Mouse (Mus musculus) bone marrow, adult 2 months (tissue): ENCODE measurements around the gene Morn3.
A peak's percentile ranks its signal among the peaks of the same experiment; 100 is the strongest.

Experiments
- CTCF ChIP-seq: fragments of 200-500 bp; IDR thresholded peaks from 2 replicates; pipeline ENCODE4 v1.5.1; 2011; ENCODE audit warnings: low read length, control low read depth; ENCODE audit not compliant: control insufficient read depth, insufficient read depth
- POLR2A ChIP-seq: fragments of 200-500 bp; IDR thresholded peaks from 2 replicates; pipeline ENCODE4 v1.6.1; 2011; ENCODE audit warnings: low read depth, mild to moderate bottlenecking, control low read depth, low read length, borderline replicate concordance; ENCODE audit not compliant: control insufficient read depth

DNA sequence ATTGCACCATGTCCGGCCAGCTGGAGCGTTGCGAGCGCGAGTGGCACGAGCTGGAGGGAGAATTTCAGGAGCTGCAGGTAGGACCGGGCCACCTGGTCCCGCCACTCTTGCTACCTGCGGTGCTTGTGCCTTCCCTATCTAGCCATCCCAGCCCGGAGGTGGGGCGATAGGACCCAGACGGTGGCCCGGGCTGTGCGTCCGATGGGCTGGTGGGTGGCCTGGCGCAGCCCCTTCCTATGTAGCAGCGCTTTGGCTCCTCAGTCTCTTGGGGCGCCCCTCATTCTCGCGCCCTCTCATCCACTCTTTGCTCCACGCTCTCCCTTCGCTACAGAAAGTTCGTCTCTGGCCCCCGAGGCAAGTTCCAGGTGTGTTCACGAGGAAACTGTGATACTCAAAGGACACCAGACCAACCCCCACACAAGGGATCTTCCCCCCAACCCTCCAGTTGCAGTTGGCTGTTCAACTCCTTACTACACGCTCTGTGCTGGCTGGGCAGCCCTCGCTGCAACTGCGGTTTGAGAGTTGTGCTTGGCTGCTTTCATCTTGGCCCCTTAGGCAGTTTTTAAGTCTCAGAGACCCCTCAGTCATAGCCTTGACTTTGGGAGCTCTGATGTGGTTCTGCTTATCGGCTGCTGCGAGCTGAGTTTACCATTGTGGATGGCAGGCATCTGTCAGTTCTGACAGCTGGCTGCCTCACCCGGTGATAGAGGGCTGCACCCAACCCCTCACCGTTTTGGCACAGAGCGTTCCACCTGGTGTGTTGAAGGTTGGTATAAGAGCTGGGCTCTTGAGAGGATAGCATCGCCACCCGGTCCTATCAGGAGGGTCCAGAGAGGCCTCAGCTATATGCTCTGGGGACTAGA is 29.8 kb upstream of the Morn3 start:
- TF ChIP-seq CTCF: no peak
- 0 out of 2 replicates have a peak, but pooled peaks have one; percentile 32 for TF ChIP-seq POLR2A
